Mouse (Mus musculus) embryonic facial prominence, embryonic 15.5 days (tissue): ENCODE data around the gene Tubg1. TPM values are rescaled to one million over a fixed set of nuclear protein-coding genes. Genes with fewer than 3 reads are reported as not detected.

Source experiments
- ATAC-seq: fragments of 200-750 bp; cut with Nextera tagmentation; 2 replicates; pipeline ENCODE4 v1.8.0; 2017; ENCODE audit warnings: low read depth, moderate TSS enrichment; ENCODE audit not compliant: insufficient number of reproducible peaks, low FRiP score, low TSS enrichment
- H3K27ac ChIP-seq: fragments of 300-500 bp; sonication (generic); replicated peaks from 2 replicates; pipeline ENCODE4 v1.5.1; 2015; ENCODE audit warnings: mild to moderate bottlenecking, inconsistent platforms
- H3K27me3 ChIP-seq: fragments of 300-500 bp; sonication (generic); 2 replicates; pipeline ENCODE4 v1.6.1; 2015; ENCODE audit warnings: inconsistent platforms
- H3K36me3 ChIP-seq: fragments of 300-500 bp; sonication (generic); 2 replicates; pipeline ENCODE4 v1.6.1; 2015; ENCODE audit warnings: mild to moderate bottlenecking, inconsistent platforms
- H3K4me1 ChIP-seq: fragments of 300-500 bp; sonication (generic); 2 replicates; pipeline ENCODE4 v1.6.1; 2015; ENCODE audit warnings: inconsistent platforms
- H3K4me2 ChIP-seq: fragments of 300-500 bp; sonication (generic); replicated peaks from 2 replicates; pipeline ENCODE4 v1.6.1; 2015; ENCODE audit warnings: mild to moderate bottlenecking, inconsistent platforms
- H3K4me3 ChIP-seq: fragments of 300-500 bp; sonication (generic); replicated peaks from 2 replicates; pipeline ENCODE4 v1.5.1; 2015; ENCODE audit warnings: mild to moderate bottlenecking, inconsistent platforms
- H3K9ac ChIP-seq: fragments of 300-500 bp; sonication (generic); 2 replicates; pipeline ENCODE4 v1.6.1; 2015; ENCODE audit warnings: inconsistent platforms
- H3K9me3 ChIP-seq: fragments of 300-500 bp; sonication (generic); replicated peaks from 2 replicates; pipeline ENCODE4 v1.6.1; 2016; ENCODE audit warnings: inconsistent platforms
- WGBS: fragments of 180-500 bp; shearing (Covaris S2); methylation state at CpG from one replicate; pipeline ENCODE4 v1.1.7; 2015; 5-methylcytosine and 5-hydroxymethylcytosine counted together
- microRNA-seq: library from miRNA; unstranded; fragments of <30 nt; microRNA quantifications from one replicate; pipeline ENCODE4, GENCODE M21; 2016; ENCODE audit warnings: borderline number of aligned reads
- polyA plus RNA-seq: library from polyadenylated mRNA; unstranded; fragments of >200 nt; fragmentation: Nextera tagmentation; extraction: Ambion mirVana; gene quantifications from 2 replicates; pipeline ENCODE4 v1.2.1, GENCODE M21; 2015

The Tubg1 gene
- polyA plus RNA-seq, 1 experiment from 2014 or later = 73.4 TPM

- Histone ChIP-seq H3K9ac (peak overlapping the region; percentile 33), H3K9me3 (no peaks in the 10 kb centered on the region), H3K27me3 (peaks cover 42% of the 10 kb centered on the region), H3K4me1 (peaks cover 82% of the 10 kb centered on the region), H3K4me2 (peak overlapping the region; percentile 82), H3K4me3 (peak overlapping the region; percentile 42), H3K36me3 (no peaks in the 10 kb centered on the region), H3K27ac (peak overlapping the region; percentile 82)
- ATAC-seq = 0 out of 2 replicates have a peak, but pooled peaks have one; percentile 25
- WGBS = 2% methylated on average over 61 of the region's 61 CpGs
Measured at GRCm38 (mm10) chr11:101173631-101174388, 54.1 kb downstream of the Tubg1 start.

- Histone ChIP-seq H3K4me1 (peaks cover 76% of the 10 kb centered on the region), H3K9ac (peak overlapping the region; percentile 33)
Measured at GRCm38 (mm10) chr11:101174389-101174745, 54.6 kb downstream of the Tubg1 start.

DNA sequence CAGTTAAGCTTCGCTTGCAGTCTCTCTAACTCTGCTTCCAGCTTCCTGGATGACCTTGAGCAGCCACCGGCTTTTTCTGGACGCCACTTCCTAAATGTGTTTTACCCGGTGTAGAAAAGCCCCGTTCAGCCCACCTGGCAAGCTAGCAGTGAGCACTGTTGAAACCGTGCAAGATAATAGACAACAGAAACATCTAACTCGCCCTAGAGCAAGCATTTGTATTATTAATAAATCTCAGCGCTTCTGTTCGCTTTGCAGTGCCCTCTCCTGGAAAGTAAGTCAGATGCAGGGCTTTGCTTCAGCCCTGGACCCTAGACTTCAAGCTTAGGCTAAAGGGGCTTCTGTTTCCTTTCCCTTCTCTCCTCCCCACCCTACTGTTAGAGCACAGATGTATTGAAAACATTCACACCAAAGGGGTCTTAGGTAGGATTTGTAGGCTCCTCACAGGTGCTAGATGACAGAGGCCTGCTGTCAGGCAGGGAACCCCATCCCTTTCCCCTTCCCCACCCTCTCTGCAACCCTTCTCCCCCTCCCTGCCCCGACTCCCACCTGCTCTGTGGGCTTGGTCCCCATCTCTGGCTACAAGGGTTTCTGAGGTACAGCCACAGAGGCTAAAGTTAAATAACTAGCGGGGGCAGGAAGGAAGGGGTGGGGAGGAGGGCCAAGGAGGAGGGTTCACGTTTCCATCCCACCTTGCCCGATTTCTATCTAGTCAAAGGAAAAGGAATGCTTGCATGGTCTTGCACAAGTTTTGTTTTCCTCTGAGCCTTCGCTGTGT lies 55.3 kb downstream of the Tubg1 start, which contains the start of gene Ccr10:
TSS of gene Ccr10 (minus strand) at position 593 of the 778 bp plus-strand sequence.
- H3K27ac ChIP-seq = no peak within 1 kb of the TSS
- H3K9ac ChIP-seq = peak within 1 kb of the TSS; percentile 33
- peak within 1 kb of the TSS; percentile 42 for H3K4me3 ChIP-seq
- peak within 1 kb of the TSS; percentile 82 for H3K4me2 ChIP-seq
- peaks cover 46% of the 10 kb centered on the region for H3K27me3 ChIP-seq
- 11% methylated on average over 14 of the region's 14 CpGs for WGBS
- H3K36me3 ChIP-seq = no peaks in the 10 kb centered on the region
- ATAC-seq = no peak
- no peaks in the 10 kb centered on the region for H3K9me3 ChIP-seq
- peaks cover 70% of the 10 kb centered on the region for H3K4me1 ChIP-seq

More at GRCm38 (mm10) chr11:101174389-101174745, 54.6 kb downstream of the Tubg1 start:
- H3K27ac ChIP-seq = peak overlapping the region; percentile 82; the same call in 1 of the 2 replicates
- ATAC-seq = no peak
- peak overlapping the region; percentile 82 for H3K4me2 ChIP-seq
- peak overlapping the region; percentile 42 for H3K4me3 ChIP-seq
- no peaks in the 10 kb centered on the region for H3K9me3 ChIP-seq
- peaks cover 45% of the 10 kb centered on the region for H3K27me3 ChIP-seq
- 29% methylated on average over 9 of the region's 9 CpGs for WGBS
- H3K36me3 ChIP-seq = no peaks in the 10 kb centered on the region

DNA sequence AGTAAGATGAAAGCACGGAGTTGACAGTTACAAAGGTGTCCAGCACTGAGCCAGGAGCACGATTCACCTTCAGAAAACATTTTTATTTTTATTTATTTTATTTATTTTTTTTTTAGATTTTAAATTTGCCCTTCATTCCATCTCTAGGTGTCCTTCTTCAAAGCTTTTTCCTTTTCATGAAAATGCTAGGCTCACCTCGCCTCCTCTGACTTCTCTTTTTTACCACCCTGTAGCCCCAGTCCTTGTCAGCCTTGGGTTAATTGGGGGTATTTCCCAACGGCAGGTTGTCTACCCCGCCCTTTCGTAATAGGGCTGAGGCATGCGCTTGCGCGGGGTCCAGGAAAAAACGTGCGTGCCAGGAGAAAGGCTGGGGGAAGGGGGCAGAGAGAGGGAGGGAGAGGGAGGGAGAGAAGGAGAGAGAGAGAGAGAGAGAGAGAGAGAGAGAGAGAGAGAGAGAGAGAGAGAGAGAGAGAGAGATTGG lies 55.9 kb downstream of the Tubg1 start:
- H3K9ac ChIP-seq = no peak overlapping the region
- H3K4me3 ChIP-seq = peak overlapping the region; percentile 32
- WGBS = 8% methylated on average over 11 of the region's 11 CpGs
- ATAC-seq = no peak
- no peaks in the 10 kb centered on the region for H3K9me3 ChIP-seq
- no peak overlapping the region for H3K27ac ChIP-seq
- peaks cover 46% of the 10 kb centered on the region for H3K27me3 ChIP-seq
- H3K4me1 ChIP-seq = peaks cover 66% of the 10 kb centered on the region
- H3K36me3 ChIP-seq = no peaks in the 10 kb centered on the region
- H3K4me2 ChIP-seq = peak overlapping the region; percentile 82

Small RNAs within 50 kb of the gene (microRNA-seq; reads per million reads assigned to microRNA genes)
- gene Gm27626 = not detected

Other genes starting within 250 kb of the Tubg1 start
- 75.6 and 79.3 TPM in 2 replicates for gene Stat3, start 180.4 kb upstream of the Tubg1 start, polyA plus RNA-seq
- gene Cavin1, start 149.1 kb upstream of the Tubg1 start, polyA plus RNA-seq = 330 and 343 TPM in 2 replicates
- gene Atp6v0a1, start 110.5 kb upstream of the Tubg1 start, polyA plus RNA-seq = 36.8 and 40.3 TPM in 2 replicates
- 15.1 and 16.6 TPM in 2 replicates for gene Naglu, start 49.9 kb upstream of the Tubg1 start, polyA plus RNA-seq
- 0.24 and 0.25 TPM in 2 replicates for gene Hsd17b1, start 41.5 kb upstream of the Tubg1 start, polyA plus RNA-seq
- 43.2 and 44.9 TPM in 2 replicates for gene Coasy, start 37.4 kb upstream of the Tubg1 start, polyA plus RNA-seq
- 50.3 and 52.0 TPM in 2 replicates for gene Mlx, start 32.7 kb upstream of the Tubg1 start, polyA plus RNA-seq
- gene Psmc3ip, start 24.5 kb upstream of the Tubg1 start, polyA plus RNA-seq = 32.0 and 33.6 TPM in 2 replicates
- gene Retreg3, start within 50 bp of the Tubg1 start, polyA plus RNA-seq = 25.3 and 26.7 TPM in 2 replicates
- 11.1 and 11.9 TPM in 2 replicates for gene Tubg2, start 36.0 kb downstream of the Tubg1 start, polyA plus RNA-seq
- gene Cntnap1, start 50.6 kb downstream of the Tubg1 start, polyA plus RNA-seq = 2.0 and 2.2 TPM in 2 replicates
- gene Plekhh3, start 51.4 kb downstream of the Tubg1 start, polyA plus RNA-seq = 27.2 and 28.7 TPM in 2 replicates
- 0.24 and 0.50 TPM in 2 replicates for gene Ccr10, start 55.5 kb downstream of the Tubg1 start, polyA plus RNA-seq
- gene Ezh1, start 106.5 kb downstream of the Tubg1 start, polyA plus RNA-seq = 16.5 and 18.7 TPM in 2 replicates
- 138 and 139 TPM in 2 replicates for gene Ramp2, start 126.1 kb downstream of the Tubg1 start, polyA plus RNA-seq
- 122 and 133 TPM in 2 replicates for gene Vps25, start 133.8 kb downstream of the Tubg1 start, polyA plus RNA-seq
- 12.5 and 14.3 TPM in 2 replicates for gene Wnk4, start 140.6 kb downstream of the Tubg1 start, polyA plus RNA-seq
- gene Cntd1, start 159.1 kb downstream of the Tubg1 start, polyA plus RNA-seq = 1.1 and 1.9 TPM in 2 replicates
- 160 and 165 TPM in 2 replicates for gene Coa3, start 159.2 kb downstream of the Tubg1 start, polyA plus RNA-seq
- 141 and 143 TPM in 2 replicates for gene Becn1, start 182.3 kb downstream of the Tubg1 start, polyA plus RNA-seq
- gene Psme3, start 196.3 kb downstream of the Tubg1 start, polyA plus RNA-seq = 124 and 126 TPM in 2 replicates
- 1.1 and 1.6 TPM in 2 replicates for gene Aoc2, start 205.1 kb downstream of the Tubg1 start, polyA plus RNA-seq
- gene Aoc3, start 210.7 kb downstream of the Tubg1 start, polyA plus RNA-seq = 0.77 and 0.94 TPM in 2 replicates
- gene G6pc, start 247.6 kb downstream of the Tubg1 start, polyA plus RNA-seq = not detected in 2 replicates